Mouse (Mus musculus) lung, embryonic 15.5 days (tissue): Measurements from ENCODE around the gene Eva1c. TPM values are rescaled to one million over a fixed set of nuclear protein-coding genes. Genes with fewer than 3 reads are reported as not detected.

ENCODE experiments used
- ATAC-seq: fragments of 200-750 bp; cut with Nextera tagmentation; 2 replicates; pipeline ENCODE4 v1.8.0; 2017; ENCODE audit warnings: moderate number of reproducible peaks, borderline replicate concordance; ENCODE audit not compliant: low FRiP score, low TSS enrichment; ENCODE audit errors: extremely low read depth
- H3K27ac ChIP-seq: fragments of 300-500 bp; sonication (generic); 2 replicates; pipeline ENCODE4 v1.5.1; 2015; ENCODE audit warnings: moderate library complexity, mild to moderate bottlenecking, inconsistent platforms
- H3K27me3 ChIP-seq: fragments of 300-500 bp; sonication (generic); 2 replicates; pipeline ENCODE4 v1.6.1; 2015; ENCODE audit warnings: inconsistent platforms
- H3K36me3 ChIP-seq: fragments of 300-500 bp; sonication (generic); 2 replicates; pipeline ENCODE4 v1.6.1; 2015; ENCODE audit warnings: inconsistent platforms
- H3K4me1 ChIP-seq: fragments of 300-500 bp; sonication (generic); 2 replicates; pipeline ENCODE4 v1.6.1; 2015; ENCODE audit warnings: inconsistent platforms
- H3K4me2 ChIP-seq: fragments of 300-500 bp; sonication (generic); 2 replicates; pipeline ENCODE4 v1.6.1; 2015; ENCODE audit warnings: inconsistent platforms, mild to moderate bottlenecking, moderate library complexity
- H3K4me3 ChIP-seq: fragments of 300-500 bp; sonication (generic); 2 replicates; pipeline ENCODE4 v1.5.1; 2015; ENCODE audit warnings: mild to moderate bottlenecking, inconsistent platforms
- H3K9ac ChIP-seq: fragments of 300-500 bp; sonication (generic); 2 replicates; pipeline ENCODE4 v1.6.1; 2015; ENCODE audit warnings: inconsistent platforms
- H3K9me3 ChIP-seq: fragments of 300-500 bp; sonication (generic); 2 replicates; pipeline ENCODE4 v1.6.1; 2016; ENCODE audit warnings: inconsistent platforms
- WGBS: fragments of 180-500 bp; shearing (Covaris S2); methylation state at CpG from one replicate; pipeline ENCODE4 v1.1.7; 2015; 5-methylcytosine and 5-hydroxymethylcytosine counted together
- polyA plus RNA-seq: library from polyadenylated mRNA; unstranded; fragments of >200 nt; fragmentation: Nextera tagmentation; extraction: Ambion mirVana; gene quantifications from 2 replicates; pipeline ENCODE4 v1.2.1, GENCODE M21; 2015

The Eva1c gene
- 1.9 and 2.8 TPM in 2 replicates for polyA plus RNA-seq

DNA sequence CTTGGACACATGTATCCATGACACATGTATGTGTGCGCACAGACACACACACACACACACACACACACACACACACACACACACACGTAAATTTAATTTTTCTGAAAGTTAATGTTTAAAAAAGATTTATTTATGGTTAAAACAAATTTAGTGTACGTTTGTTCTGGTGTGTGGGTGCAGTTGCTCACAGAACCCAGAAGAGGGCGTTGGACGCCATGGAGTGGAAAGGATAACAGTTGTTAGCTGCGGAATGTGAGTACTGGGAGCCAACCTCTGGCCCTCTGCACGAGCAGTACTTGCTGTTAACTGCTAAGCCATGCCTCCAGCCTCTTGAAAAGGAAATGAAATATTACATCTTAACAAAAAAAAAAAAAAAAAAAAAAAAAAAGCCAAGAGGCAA lies at the start of gene Eva1c:
Gene Eva1c (plus strand): TSS at position 263 of the 400 bp plus-strand sequence.
- ATAC-seq, result no peak
- Histone ChIP-seq H3K9me3 (no peaks in the 10 kb centered on the region), H3K27me3 (peaks cover 12% of the 10 kb centered on the region; the same call in 1 of the 2 replicates), H3K4me1 (peaks cover 21% of the 10 kb centered on the region), H3K27ac (no peak within 1 kb of the TSS), H3K4me3 (no peak within 1 kb of the TSS), H3K36me3 (no peaks in the 10 kb centered on the region), H3K4me2 (no peak within 1 kb of the TSS), H3K9ac (no peak within 1 kb of the TSS)
- 65% methylated on average over 7 of the region's 7 CpGs for WGBS

DNA sequence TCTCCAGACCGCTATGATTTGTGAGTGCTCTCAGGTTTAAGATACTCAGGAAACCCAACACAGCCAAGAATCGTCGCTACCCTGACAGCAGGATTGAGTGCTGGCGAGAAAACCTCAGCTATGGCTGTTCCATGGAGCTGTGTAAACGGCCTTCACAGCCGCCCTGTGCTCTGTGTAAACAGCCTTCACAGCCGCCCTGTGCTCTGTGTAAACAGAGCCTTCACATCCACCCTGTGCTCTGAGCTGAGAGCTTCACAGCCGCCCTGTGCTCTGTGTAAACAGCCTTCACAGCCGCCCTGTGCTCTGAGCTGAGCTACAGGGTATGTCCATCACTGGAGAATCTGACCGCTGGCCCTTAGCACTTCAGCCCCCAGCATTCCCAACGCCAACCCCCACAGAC lies 46.7 kb upstream of the Eva1c start:
- Histone ChIP-seq H3K9me3 (no peaks in the 10 kb centered on the region), H3K9ac (peak overlapping the region; percentile 8; the same call in 1 of the 2 replicates), H3K4me3 (no peak overlapping the region), H3K36me3 (peaks cover 59% of the 10 kb centered on the region), H3K27ac (no peak overlapping the region), H3K4me2 (no peak overlapping the region), H3K27me3 (no peaks in the 10 kb centered on the region), H3K4me1 (no peaks in the 10 kb centered on the region)
- peak; percentile 57; the same call in 1 of the 2 replicates for ATAC-seq
- 25% methylated on average over 11 of the region's 11 CpGs for WGBS

DNA sequence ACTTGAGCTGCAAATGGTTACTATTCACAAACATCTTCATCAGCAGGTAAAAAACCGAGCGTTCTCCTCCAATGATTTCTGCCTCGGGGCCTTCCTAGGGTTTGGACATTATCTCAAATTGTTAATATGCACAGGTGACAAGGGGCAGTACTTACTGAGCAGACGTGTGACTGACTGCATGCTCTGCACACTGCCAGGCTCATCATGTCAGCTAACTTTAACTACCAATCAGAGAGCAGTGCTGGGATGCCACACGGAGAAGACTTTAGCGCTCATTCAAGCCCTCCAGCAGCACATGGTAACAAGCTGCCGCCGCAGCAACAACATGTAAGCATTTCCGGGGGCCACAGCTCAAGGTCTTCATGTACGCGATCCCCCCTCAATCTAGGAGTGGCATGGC lies 43.2 kb upstream of the Eva1c start:
- no peak overlapping the region for H3K4me3 ChIP-seq
- H3K9me3 ChIP-seq, result no peaks in the 10 kb centered on the region
- H3K27me3 ChIP-seq, result no peaks in the 10 kb centered on the region
- H3K36me3 ChIP-seq, result peaks cover 72% of the 10 kb centered on the region
- H3K4me2 ChIP-seq, result no peak overlapping the region
- no peak for ATAC-seq
- no peak overlapping the region for H3K9ac ChIP-seq
- H3K4me1 ChIP-seq, result no peaks in the 10 kb centered on the region
- H3K27ac ChIP-seq, result no peak overlapping the region
- 88% methylated on average over 11 of the region's 11 CpGs for WGBS

DNA sequence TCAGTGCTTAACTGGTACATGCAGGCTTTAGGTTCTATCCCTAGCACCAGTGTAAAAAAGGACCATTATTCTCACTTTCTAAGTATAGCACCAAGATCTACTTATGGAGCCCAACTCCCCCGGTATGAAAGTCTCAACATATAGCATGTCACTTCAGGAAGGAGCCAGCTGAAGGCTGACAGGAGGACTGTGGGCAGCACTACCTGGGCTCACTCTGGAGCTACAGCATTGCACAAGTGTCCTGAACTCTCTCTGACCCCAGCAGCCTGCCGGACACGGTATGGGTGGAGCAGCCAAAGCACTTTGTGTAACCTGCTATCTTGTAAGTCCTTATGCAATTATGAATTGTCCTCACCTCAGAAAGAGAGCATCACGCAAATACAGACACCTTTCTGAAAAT lies 41.3 kb upstream of the Eva1c start:
- H3K27ac ChIP-seq, result no peak overlapping the region
- H3K9me3 ChIP-seq, result no peaks in the 10 kb centered on the region
- WGBS, result 55% methylated on average over 4 of the region's 4 CpGs
- H3K9ac ChIP-seq, result no peak overlapping the region
- no peaks in the 10 kb centered on the region for H3K4me1 ChIP-seq
- H3K36me3 ChIP-seq, result peaks cover 74% of the 10 kb centered on the region
- ATAC-seq, result no peak
- H3K27me3 ChIP-seq, result no peaks in the 10 kb centered on the region
- H3K4me2 ChIP-seq, result no peak overlapping the region
- H3K4me3 ChIP-seq, result no peak overlapping the region

DNA sequence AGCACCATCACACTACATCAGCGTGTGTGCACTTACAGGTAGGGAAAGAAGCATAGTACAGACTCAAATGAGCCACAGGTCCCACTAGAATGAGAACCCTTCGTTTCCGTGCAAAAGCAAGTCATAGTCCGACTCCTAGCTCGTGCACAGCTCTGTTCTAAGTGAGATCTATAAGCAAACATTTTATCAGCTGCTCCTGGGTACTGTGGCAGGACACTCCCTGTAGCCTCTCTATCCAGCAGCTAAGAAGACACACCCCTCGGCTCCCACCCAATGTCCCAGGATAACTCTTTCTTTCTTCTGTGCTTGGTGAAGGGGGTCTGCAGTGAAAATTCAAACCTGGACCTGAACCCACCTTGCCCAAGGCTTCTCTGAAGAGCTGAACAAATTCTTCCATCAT lies 37.9 kb upstream of the Eva1c start:
- Histone ChIP-seq H3K27me3 (no peaks in the 10 kb centered on the region), H3K4me1 (no peaks in the 10 kb centered on the region), H3K36me3 (peaks cover 77% of the 10 kb centered on the region), H3K27ac (no peak overlapping the region), H3K9me3 (no peaks in the 10 kb centered on the region), H3K4me3 (no peak overlapping the region), H3K4me2 (no peak overlapping the region), H3K9ac (no peak overlapping the region)
- WGBS, result 87% methylated on average over 6 of the region's 6 CpGs
- no peak for ATAC-seq

DNA sequence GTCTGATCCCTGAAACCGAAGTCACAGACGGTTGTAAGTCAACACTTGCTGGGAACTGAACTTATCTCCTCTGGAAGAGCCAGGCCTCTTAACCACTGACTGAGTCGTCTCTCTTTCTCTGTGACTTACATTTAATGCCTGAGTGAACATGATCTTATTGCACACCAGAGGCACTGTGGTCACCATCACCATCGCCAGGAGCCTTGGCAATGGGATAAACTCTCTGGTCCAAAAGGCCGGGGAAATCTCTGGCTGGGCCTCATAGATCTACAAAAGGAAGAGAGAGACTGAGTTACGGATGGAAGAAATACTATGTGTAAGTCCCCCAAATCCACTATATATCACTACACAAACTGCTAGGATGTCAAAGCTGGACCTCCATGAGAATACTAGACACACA lies 35.6 kb upstream of the Eva1c start:
- Histone ChIP-seq H3K4me1 (no peaks in the 10 kb centered on the region), H3K36me3 (peaks cover 71% of the 10 kb centered on the region), H3K27me3 (no peaks in the 10 kb centered on the region), H3K4me3 (no peak overlapping the region), H3K9me3 (no peaks in the 10 kb centered on the region), H3K27ac (no peak overlapping the region), H3K9ac (no peak overlapping the region), H3K4me2 (no peak overlapping the region)
- no peak for ATAC-seq
- WGBS, result 90% methylated on average over 6 of the region's 6 CpGs

DNA sequence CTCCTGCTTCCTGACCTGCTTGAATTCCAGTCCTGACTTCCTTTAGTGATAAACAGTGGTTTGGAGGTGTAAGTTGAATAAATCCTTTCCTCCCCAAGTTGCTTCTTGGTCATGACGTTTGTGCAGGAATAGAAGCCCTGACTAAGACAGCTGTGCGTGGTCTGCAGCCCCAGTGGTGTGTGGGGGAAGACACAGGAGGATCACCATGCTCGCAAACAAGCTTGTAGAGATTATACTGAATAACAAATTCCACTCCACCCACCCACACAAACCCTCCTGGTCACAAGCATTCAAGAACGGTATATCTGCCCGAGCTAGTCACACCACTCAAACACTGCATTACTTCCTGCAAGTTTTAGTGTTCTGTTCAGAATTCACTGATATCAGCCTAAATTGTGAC lies 34.5 kb upstream of the Eva1c start:
- no peaks in the 10 kb centered on the region for H3K4me1 ChIP-seq
- no peak overlapping the region for H3K4me3 ChIP-seq
- H3K36me3 ChIP-seq, result peaks cover 69% of the 10 kb centered on the region
- no peaks in the 10 kb centered on the region for H3K27me3 ChIP-seq
- WGBS, result 81% methylated on average over 5 of the region's 5 CpGs
- no peaks in the 10 kb centered on the region for H3K9me3 ChIP-seq
- H3K4me2 ChIP-seq, result no peak overlapping the region
- H3K9ac ChIP-seq, result no peak overlapping the region
- no peak overlapping the region for H3K27ac ChIP-seq
- no peak for ATAC-seq

DNA sequence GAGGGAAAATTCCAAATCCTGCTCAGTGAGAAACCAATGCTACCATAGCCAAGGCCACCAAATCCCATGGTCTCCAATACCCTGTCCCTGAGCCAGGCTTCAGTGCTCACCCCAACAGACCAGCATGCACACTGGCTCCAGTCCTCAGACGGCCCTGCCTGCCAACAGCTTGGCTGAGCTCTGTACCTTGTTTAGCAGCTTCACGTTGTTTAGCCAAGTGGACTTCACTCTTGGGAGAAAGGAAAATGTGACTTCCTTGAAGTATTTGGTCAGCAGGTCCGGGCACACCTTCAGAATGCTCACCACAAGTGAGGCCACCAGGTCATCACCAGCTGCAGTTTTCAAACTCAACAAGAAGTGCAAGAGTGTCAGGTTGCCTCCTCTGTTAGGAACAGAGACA lies 34.0 kb upstream of the Eva1c start:
- H3K27ac ChIP-seq, result no peak overlapping the region
- no peaks in the 10 kb centered on the region for H3K27me3 ChIP-seq
- H3K4me2 ChIP-seq, result no peak overlapping the region
- WGBS, result 71% methylated on average over 3 of the region's 3 CpGs
- H3K4me3 ChIP-seq, result no peak overlapping the region
- peaks cover 65% of the 10 kb centered on the region for H3K36me3 ChIP-seq
- ATAC-seq, result no peak
- H3K4me1 ChIP-seq, result no peaks in the 10 kb centered on the region
- H3K9me3 ChIP-seq, result no peaks in the 10 kb centered on the region
- no peak overlapping the region for H3K9ac ChIP-seq

DNA sequence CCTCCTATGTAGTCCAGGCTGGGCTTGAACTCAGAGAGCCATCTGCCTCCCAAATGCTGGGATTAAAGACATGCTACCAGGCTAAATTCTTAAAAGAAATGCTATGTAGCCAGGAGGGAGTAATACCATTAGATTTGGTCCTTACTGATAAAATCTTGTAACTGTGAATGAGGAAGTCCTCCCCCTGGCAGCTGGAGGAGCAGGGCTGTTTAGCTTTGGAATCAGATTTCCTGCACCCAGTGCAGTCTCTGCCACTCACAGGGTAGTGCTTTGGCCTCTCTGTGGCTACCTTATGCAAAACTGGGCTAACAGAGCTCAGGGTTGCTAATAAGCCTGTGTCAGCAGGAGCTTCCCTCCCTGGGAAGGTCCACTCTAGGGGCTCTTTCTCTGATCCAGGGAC lies 31.8 kb upstream of the Eva1c start:
- Histone ChIP-seq H3K27me3 (no peaks in the 10 kb centered on the region), H3K4me1 (0 out of 2 replicates have a peak, but pooled peaks cover 3% of the 10 kb centered on the region), H3K9ac (no peak overlapping the region), H3K4me3 (no peak overlapping the region), H3K27ac (no peak overlapping the region), H3K4me2 (no peak overlapping the region), H3K9me3 (no peaks in the 10 kb centered on the region), H3K36me3 (peaks cover 54% of the 10 kb centered on the region)
- ATAC-seq, result no peak

DNA sequence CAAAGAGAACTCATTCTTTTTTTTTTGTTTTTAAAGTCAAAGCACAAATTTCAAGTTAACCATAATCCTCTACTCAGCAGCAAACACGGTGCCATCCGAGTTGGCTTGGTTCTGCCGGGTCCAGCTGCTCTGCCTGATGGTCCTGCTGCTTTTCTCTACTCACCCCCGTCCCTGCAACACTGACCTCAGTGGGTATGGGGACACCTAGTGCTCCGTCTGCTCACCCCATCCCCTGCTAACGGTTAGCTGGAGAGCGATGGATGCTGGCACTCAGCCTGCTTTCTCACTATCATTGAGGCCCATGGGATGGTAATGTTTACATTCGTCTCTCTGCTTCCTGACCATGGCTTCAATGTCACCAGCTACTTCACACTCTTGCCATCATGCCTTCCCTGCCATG lies 28.1 kb upstream of the Eva1c start:
- H3K4me1 ChIP-seq, result 0 out of 2 replicates have a peak, but pooled peaks cover 3% of the 10 kb centered on the region
- WGBS, result 57% methylated on average over 8 of the region's 8 CpGs
- H3K27me3 ChIP-seq, result no peaks in the 10 kb centered on the region
- H3K4me3 ChIP-seq, result no peak overlapping the region
- H3K27ac ChIP-seq, result no peak overlapping the region
- no peaks in the 10 kb centered on the region for H3K9me3 ChIP-seq
- no peak for ATAC-seq
- H3K9ac ChIP-seq, result no peak overlapping the region
- H3K4me2 ChIP-seq, result no peak overlapping the region
- H3K36me3 ChIP-seq, result peaks cover 33% of the 10 kb centered on the region; the same call in 1 of the 2 replicates

DNA sequence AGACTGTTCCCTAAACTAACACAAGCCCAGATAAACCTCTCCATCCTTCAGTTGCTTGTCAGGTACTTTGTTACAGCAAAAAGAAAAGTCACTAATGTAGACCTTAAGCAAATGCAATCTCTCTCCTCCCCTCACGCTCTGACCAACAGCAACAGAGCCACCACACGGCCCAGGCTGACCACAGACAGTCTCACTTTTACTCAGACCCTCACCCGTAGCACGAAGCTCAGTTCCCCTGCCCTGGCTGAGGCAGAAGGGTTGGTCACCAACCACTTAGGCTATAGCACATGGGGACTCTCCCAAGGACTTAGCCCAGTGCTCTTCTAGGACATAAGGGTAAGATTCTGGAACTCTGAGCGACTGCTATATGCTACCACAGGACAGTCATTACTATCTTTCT lies 27.7 kb upstream of the Eva1c start:
- 69% methylated on average over 5 of the region's 5 CpGs for WGBS
- peaks cover 37% of the 10 kb centered on the region; the same call in 1 of the 2 replicates for H3K36me3 ChIP-seq

DNA sequence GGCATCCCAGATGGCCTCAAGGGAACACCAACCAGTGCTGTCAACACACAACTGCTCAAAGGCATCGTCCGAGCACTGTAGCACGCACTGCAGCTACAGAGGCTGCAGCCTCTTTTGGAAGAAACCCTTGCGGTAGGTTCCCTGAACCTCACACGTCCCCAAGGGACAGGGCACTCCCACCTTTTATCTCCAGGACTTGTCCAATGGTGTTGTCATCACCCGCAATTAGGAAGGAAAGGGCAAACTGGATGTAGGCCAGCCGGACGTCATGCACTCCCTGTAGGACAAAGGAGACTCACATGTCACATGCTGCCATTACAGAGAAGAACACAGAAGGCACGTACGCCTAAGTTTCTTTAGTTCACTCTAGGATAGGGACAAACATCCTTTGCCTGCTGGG lies 26.7 kb upstream of the Eva1c start:
- Histone ChIP-seq H3K27me3 (no peaks in the 10 kb centered on the region), H3K4me2 (no peak overlapping the region), H3K9ac (no peak overlapping the region), H3K4me1 (0 out of 2 replicates have a peak, but pooled peaks cover 3% of the 10 kb centered on the region), H3K9me3 (no peaks in the 10 kb centered on the region), H3K36me3 (peaks cover 41% of the 10 kb centered on the region; the same call in 1 of the 2 replicates), H3K27ac (no peak overlapping the region), H3K4me3 (no peak overlapping the region)
- WGBS, result 78% methylated on average over 10 of the region's 10 CpGs
- ATAC-seq, result no peak

More for the DNA sequence above, 27.7 kb upstream of the Eva1c start:
- Histone ChIP-seq H3K4me1 (0 out of 2 replicates have a peak, but pooled peaks cover 3% of the 10 kb centered on the region), H3K9ac (no peak overlapping the region), H3K4me3 (no peak overlapping the region), H3K4me2 (no peak overlapping the region), H3K9me3 (no peaks in the 10 kb centered on the region), H3K27ac (no peak overlapping the region), H3K27me3 (no peaks in the 10 kb centered on the region)
- no peak for ATAC-seq

DNA sequence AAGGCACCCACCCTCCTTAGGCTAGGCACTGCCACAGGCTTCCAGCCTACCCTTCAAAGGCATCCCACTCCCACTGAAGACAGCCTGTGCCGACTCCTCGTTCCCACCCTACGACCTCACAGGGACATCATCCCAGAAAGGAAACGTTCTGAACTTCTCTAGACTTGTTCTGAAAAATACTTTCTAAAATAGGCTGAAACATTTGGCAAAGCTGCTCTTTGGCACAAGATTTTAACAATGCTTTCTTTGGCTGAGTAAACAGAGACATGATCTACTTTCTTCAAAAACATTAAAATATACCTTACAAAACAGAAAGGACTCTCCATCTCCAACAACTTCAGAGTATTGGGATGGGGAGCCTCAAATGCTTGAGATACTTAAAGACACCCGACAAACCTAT lies 25.3 kb upstream of the Eva1c start:
- Histone ChIP-seq H3K4me2 (no peak overlapping the region), H3K9me3 (no peaks in the 10 kb centered on the region), H3K27ac (no peak overlapping the region), H3K4me1 (0 out of 2 replicates have a peak, but pooled peaks cover 3% of the 10 kb centered on the region), H3K27me3 (no peaks in the 10 kb centered on the region), H3K4me3 (no peak overlapping the region), H3K9ac (no peak overlapping the region), H3K36me3 (peaks cover 36% of the 10 kb centered on the region; the same call in 1 of the 2 replicates)
- WGBS, result 82% methylated on average over 5 of the region's 5 CpGs
- ATAC-seq, result no peak
